Mouse (Mus musculus) forebrain, embryonic 11.5 days (tissue): ENCODE data around the gene Kcnk2. TPM values are rescaled to one million over a fixed set of nuclear protein-coding genes. Genes with fewer than 3 reads are reported as not detected.
A peak's percentile ranks its signal among the peaks of the same experiment; 100 is the strongest.

Source experiments
- ATAC-seq: fragments of 200-750 bp; cut with Nextera tagmentation; replicated peaks from 2 replicates; pipeline ENCODE4 v1.8.0; 2017; ENCODE audit warnings: moderate TSS enrichment; ENCODE audit not compliant: low FRiP score
- DNase-seq: peaks from one replicate; pipeline ENCODE4 v3.0.0-alpha.2; 2017; ENCODE audit warnings: low spot score
- H3K27ac ChIP-seq: fragments of 300-500 bp; sonication (generic); 2 replicates; pipeline ENCODE4 v1.5.1; 2014; ENCODE audit warnings: low read depth, low read length
- H3K27me3 ChIP-seq: fragments of 300-500 bp; sonication (generic); 2 replicates; pipeline ENCODE4 v1.6.1; 2014; ENCODE audit warnings: mild to moderate bottlenecking, low read length, mixed read lengths; ENCODE audit not compliant: control insufficient read depth, insufficient read depth
- H3K36me3 ChIP-seq: fragments of 300-500 bp; sonication (generic); 2 replicates; pipeline ENCODE4 v1.6.1; 2014; ENCODE audit warnings: mild to moderate bottlenecking, low read length, moderate library complexity, mixed read lengths; ENCODE audit not compliant: control insufficient read depth, insufficient read depth
- H3K4me1 ChIP-seq: fragments of 300-500 bp; sonication (generic); replicated peaks from 2 replicates; pipeline ENCODE4 v1.6.1; 2014; ENCODE audit warnings: low read length, mixed read lengths; ENCODE audit not compliant: control insufficient read depth, insufficient read depth
- H3K4me2 ChIP-seq: fragments of 300-500 bp; sonication (generic); 2 replicates; pipeline ENCODE4 v1.6.1; 2014; ENCODE audit warnings: low read depth, mild to moderate bottlenecking, low read length, moderate library complexity, mixed read lengths; ENCODE audit not compliant: severe bottlenecking
- H3K4me3 ChIP-seq: fragments of 300-500 bp; sonication (generic); 2 replicates; pipeline ENCODE4 v1.5.1; 2014; ENCODE audit warnings: low read depth, low read length
- H3K9ac ChIP-seq: fragments of 300-500 bp; sonication (generic); 2 replicates; pipeline ENCODE4 v1.6.1; 2014; ENCODE audit warnings: low read length
- H3K9me3 ChIP-seq: fragments of 300-500 bp; sonication (generic); 2 replicates; pipeline ENCODE4 v1.6.1; 2016; ENCODE audit warnings: low read length, mixed read lengths; ENCODE audit not compliant: control insufficient read depth
- WGBS: fragments of 180-500 bp; shearing (Covaris S2); extraction: QIAGEN DNeasy Blood & Tissue Kit; methylation state at CpG from one replicate; pipeline ENCODE4 v1.1.7; 2014; 5-methylcytosine and 5-hydroxymethylcytosine counted together
- polyA plus RNA-seq: library from polyadenylated mRNA; unstranded; fragments of >200 nt; fragmentation: Nextera tagmentation; extraction: Ambion mirVana; gene quantifications from 2 replicates; pipeline ENCODE4 v1.2.1, GENCODE M21; 2014

Kcnk2 gene
- polyA plus RNA-seq, 1 experiment from 2014 or later, result 6.5 TPM

DNA sequence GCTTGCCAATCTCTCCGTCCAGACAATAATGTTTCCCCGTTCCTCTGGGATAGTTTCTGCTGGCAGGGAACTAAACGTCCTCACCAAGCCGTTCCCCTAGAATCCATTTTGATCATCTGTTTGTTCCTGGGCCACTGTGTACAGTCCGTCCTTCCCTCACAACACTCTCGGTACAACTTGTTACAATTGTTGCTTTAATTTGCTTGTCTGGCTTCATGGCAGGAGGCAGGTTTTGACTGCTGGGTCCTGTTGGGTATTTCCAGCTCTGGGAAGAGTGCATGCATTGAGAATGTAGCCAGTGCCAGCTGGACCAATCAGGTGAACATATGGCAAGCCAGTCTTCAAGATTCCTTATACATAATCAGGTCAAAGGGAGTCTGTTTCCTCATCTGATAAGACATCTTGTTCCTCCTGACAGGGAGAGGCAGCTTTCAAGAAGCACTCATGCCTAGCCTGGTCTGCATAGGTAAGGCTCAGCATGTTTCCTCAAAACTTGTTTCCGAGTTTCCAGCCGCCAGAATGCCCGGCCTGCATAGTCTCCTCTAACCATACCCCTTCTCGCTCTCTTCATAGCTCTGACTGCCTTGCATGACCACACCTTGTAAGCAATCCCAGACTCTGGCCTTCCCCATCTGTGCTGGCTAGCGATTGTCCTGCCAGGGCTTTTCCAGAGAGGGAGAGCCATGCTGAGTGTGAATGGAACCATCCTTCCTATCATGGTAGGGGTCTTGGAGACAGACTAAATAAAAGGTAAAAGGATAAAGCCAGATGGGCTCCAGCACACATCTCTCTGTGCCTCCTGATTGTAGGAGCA, 184.1 kb downstream of the Kcnk2 start:
- no peak for ATAC-seq
- no peak for DNase-seq
- H3K4me2 ChIP-seq, result no peak overlapping the region
- H3K4me3 ChIP-seq, result no peak overlapping the region
- H3K9me3 ChIP-seq, result no peaks in the 10 kb centered on the region
- H3K27ac ChIP-seq, result no peak overlapping the region
- WGBS, result 90% methylated on average over 11 of the region's 11 CpGs
- no peaks in the 10 kb centered on the region for H3K27me3 ChIP-seq
- H3K4me1 ChIP-seq, result no peaks in the 10 kb centered on the region
- no peaks in the 10 kb centered on the region for H3K36me3 ChIP-seq
- H3K9ac ChIP-seq, result no peak overlapping the region

DNA sequence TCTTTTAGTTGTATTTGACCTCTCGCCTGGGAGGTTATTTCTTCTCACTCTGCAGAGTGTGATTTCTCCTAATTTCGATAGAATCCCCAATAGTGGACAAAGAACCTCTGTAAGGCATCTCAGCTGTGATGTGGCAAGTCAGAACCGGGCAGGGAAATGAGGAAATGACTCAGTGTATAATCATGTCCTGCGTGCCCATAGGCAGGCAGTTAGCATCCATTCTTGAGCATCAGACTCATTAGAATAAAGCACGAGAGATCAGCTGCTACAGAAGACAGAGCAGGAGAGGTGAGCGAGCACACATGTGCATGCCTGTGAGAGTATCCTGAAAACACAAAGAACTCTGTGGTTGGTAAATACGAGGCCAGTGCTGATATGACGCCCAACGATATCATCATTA, 186.9 kb downstream of the Kcnk2 start:
- H3K4me3 ChIP-seq, result no peak overlapping the region
- DNase-seq (no peak), ATAC-seq (no peak)
- H3K4me1 ChIP-seq, result no peaks in the 10 kb centered on the region
- no peaks in the 10 kb centered on the region for H3K9me3 ChIP-seq
- no peaks in the 10 kb centered on the region for H3K27me3 ChIP-seq
- H3K4me2 ChIP-seq, result no peak overlapping the region
- no peaks in the 10 kb centered on the region for H3K36me3 ChIP-seq
- WGBS, result 81% methylated on average over 9 of the region's 9 CpGs
- no peak overlapping the region for H3K9ac ChIP-seq
- H3K27ac ChIP-seq, result no peak overlapping the region

DNA sequence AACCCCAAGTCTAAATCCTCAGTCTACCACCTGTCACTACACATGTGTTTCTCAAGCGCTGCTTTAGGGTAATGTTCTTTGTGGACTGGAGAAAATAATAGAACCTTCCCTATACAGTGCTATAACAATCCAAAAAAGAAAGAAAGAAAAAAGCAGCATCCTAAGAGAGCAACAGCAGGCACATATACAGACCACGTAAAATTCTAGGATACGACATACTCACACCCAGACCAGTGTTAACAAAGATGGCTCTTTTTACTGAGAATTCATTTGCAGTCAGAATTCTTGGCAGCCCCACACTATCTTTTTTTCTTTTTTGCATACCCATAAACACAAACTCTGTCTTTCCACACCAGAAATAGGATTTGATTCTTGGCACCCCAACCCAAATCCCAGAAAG, 187.6 kb downstream of the Kcnk2 start:
- no peaks in the 10 kb centered on the region for H3K27me3 ChIP-seq
- H3K27ac ChIP-seq, result no peak overlapping the region
- no peaks in the 10 kb centered on the region for H3K36me3 ChIP-seq
- H3K4me2 ChIP-seq, result no peak overlapping the region
- no peak overlapping the region for H3K9ac ChIP-seq
- DNase-seq, result no peak
- no peak for ATAC-seq
- H3K4me1 ChIP-seq, result no peaks in the 10 kb centered on the region
- H3K9me3 ChIP-seq, result no peaks in the 10 kb centered on the region
- WGBS, result 93% methylated on average over 3 of the region's 3 CpGs
- no peak overlapping the region for H3K4me3 ChIP-seq

DNA sequence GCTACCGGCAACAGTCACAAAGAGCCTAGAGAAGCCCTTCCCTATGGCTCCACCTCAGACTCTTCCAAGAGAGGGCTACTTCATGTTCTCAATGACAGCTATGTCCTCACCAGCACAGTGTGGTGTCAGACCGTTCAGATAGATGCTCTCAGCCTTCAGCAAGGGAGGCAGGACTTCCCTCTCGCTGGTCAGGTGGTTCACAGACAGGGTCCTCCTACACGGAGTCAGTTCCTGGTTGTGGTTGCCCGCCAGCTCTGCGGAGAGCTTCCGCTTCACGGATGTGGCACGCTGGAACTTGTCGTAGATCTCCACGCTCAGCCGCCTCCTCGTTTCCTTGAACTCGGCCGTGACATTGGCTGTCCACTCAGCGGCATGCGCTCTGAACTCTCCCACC, 192.4 kb downstream of the Kcnk2 start:
- WGBS, result 89% methylated on average over 17 of the region's 17 CpGs
- 0 out of 2 replicates have a peak, but pooled peaks have one; percentile 42 for ATAC-seq
- DNase-seq, result no peak

DNA sequence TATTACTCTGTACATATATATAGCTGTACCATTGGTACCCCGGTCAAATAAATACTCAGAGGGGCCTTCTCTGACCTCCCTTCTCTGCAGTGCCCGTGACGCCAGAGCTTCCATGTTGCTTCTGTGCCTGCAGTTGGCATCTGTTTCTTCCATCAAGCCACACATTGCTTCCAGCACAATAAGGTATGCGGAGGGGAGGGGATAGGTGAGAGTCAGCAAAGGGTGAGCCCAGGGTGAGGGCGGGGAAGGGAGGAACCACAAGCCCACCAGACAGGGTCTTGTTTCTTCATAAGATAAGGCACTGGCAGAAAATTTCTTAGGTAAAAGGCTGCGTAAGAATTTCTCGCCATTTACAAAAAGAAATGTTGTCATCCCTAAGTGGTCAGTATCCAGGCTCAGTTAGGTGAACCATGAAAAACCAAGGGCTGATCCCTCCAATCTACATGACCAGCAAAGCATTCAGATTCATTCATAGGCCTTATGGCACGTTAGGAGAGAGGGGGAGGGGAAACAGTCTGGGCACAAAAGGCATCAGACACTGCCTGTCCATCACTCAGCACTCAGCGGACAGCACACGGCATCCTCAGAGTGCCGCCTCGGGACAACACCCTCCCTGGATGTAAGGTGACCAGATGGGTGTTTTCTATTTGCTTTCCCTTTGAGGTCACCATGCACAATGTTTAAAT, 192.9 kb downstream of the Kcnk2 start:
- 65% methylated on average over 12 of the region's 12 CpGs for WGBS
- Histone ChIP-seq H3K27me3 (no peaks in the 10 kb centered on the region), H3K4me1 (no peaks in the 10 kb centered on the region), H3K9me3 (no peaks in the 10 kb centered on the region; the same call in 1 of the 2 replicates), H3K27ac (no peak overlapping the region; the same call in 1 of the 2 replicates), H3K4me3 (no peak overlapping the region), H3K9ac (no peak overlapping the region), H3K36me3 (no peaks in the 10 kb centered on the region), H3K4me2 (no peak overlapping the region)
- ATAC-seq (peak; percentile 70; the same call in 1 of the 2 replicates), DNase-seq (no peak)

More for the DNA sequence above, 192.4 kb downstream of the Kcnk2 start:
- H3K9ac ChIP-seq, result no peak overlapping the region
- H3K27me3 ChIP-seq, result no peaks in the 10 kb centered on the region
- no peak overlapping the region for H3K4me2 ChIP-seq
- no peak overlapping the region; the same call in 1 of the 2 replicates for H3K27ac ChIP-seq
- no peaks in the 10 kb centered on the region; the same call in 1 of the 2 replicates for H3K9me3 ChIP-seq
- H3K4me1 ChIP-seq, result no peaks in the 10 kb centered on the region
- H3K4me3 ChIP-seq, result no peak overlapping the region
- no peaks in the 10 kb centered on the region for H3K36me3 ChIP-seq

DNA sequence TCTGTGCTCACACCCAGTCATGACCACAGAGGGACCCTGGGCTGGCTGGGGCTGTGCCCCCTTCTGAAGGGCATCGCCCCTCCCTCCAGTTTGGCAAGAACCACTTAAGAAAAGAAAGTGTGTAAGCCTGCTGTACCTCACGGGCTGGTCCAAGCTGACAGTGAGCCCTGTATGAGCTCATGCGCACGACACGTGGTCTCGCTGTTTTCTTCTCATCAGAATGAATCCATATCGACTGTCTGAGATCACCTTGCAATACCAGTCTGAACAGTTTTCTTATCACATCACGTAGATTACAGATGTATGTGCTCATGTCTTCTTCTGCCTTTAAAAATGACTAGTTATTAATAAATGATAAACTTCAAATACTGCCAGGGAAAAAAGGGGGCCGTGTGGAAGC, 193.5 kb downstream of the Kcnk2 start:
- H3K36me3 ChIP-seq, result no peaks in the 10 kb centered on the region
- no peak overlapping the region for H3K4me3 ChIP-seq
- H3K4me1 ChIP-seq, result no peaks in the 10 kb centered on the region
- no peaks in the 10 kb centered on the region; the same call in 1 of the 2 replicates for H3K9me3 ChIP-seq
- no peak overlapping the region for H3K9ac ChIP-seq
- H3K27ac ChIP-seq, result no peak overlapping the region
- H3K4me2 ChIP-seq, result no peak overlapping the region
- H3K27me3 ChIP-seq, result no peaks in the 10 kb centered on the region
- no peak for DNase-seq
- ATAC-seq, result no peak
- 91% methylated on average over 9 of the region's 9 CpGs for WGBS

DNA sequence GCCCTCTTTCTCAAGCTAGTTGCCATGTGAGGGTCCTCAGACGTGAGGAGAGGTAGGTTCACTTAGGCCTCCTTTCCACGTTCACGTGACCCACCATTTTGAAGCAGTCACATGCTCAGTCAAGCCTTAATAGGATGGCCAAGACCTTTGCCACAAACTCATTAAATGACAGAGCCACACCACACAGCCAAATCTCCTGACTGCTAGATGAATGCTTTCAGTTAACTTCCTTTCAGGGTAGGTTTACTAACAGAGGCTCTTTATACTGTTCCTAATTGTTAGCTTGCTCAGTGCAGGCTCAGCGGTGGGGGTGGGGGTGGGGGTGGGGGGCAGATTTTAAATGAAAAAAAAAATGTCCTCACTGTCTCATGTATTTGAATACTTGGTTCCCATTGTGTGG, 206.3 kb downstream of the Kcnk2 start:
- DNase-seq, result peak; percentile 21
- H3K4me3 ChIP-seq, result no peak overlapping the region
- 39% methylated on average over 4 of the region's 4 CpGs for WGBS
- no peaks in the 10 kb centered on the region for H3K4me1 ChIP-seq
- no peak overlapping the region for H3K9ac ChIP-seq
- no peaks in the 10 kb centered on the region for H3K27me3 ChIP-seq
- H3K27ac ChIP-seq, result no peak overlapping the region
- H3K4me2 ChIP-seq, result no peak overlapping the region
- H3K9me3 ChIP-seq, result no peaks in the 10 kb centered on the region
- peak; percentile 61; the same call in 1 of the 2 replicates for ATAC-seq
- H3K36me3 ChIP-seq, result no peaks in the 10 kb centered on the region

DNA sequence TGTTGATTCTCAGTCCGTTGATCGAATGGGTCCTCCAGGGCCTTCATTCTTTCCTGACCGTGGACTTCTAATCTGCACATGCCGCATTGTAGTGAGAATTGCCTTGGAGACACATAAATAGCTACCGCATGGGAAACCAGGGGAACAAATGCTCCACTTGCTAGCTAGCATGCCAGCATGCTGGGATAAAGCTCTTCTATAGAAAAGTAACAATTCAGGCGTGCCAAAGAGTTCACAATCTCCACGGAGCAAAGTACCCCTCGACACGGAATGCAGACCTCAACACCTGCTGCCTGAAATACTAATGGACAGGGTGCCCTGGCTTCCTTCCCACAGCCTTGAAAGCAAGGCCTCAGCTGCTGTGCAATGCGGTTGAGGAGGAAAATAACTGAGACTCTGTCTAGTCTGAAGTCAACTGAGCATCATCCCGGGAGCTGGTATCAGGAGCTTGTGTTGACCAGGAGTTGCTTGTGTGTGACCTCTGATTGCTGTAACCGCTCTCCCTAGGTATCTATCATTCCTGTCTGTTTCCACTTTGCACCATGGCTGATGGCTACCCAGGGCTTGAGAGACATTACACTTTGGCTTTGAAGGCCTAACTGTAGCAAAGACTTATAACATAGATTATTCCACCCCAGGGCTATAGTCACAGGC, 214.2 kb downstream of the Kcnk2 start:
- no peaks in the 10 kb centered on the region for H3K9me3 ChIP-seq
- no peak overlapping the region for H3K4me3 ChIP-seq
- no peaks in the 10 kb centered on the region for H3K27me3 ChIP-seq
- no peak overlapping the region for H3K9ac ChIP-seq
- peaks cover 4% of the 10 kb centered on the region; the same call in 1 of the 2 replicates for H3K4me1 ChIP-seq
- ATAC-seq, result peak; percentile 83
- peak overlapping the region; percentile 75 for H3K27ac ChIP-seq
- DNase-seq, result peak; percentile 64
- no peak overlapping the region for H3K4me2 ChIP-seq
- H3K36me3 ChIP-seq, result no peaks in the 10 kb centered on the region
- WGBS, result 33% methylated on average over 12 of the region's 12 CpGs
